Mouse (Mus musculus): Measurements from ENCODE around the gene Klhl32. TPM values are rescaled to one million over a fixed set of nuclear protein-coding genes. Genes with fewer than 3 reads are reported as not detected.

Gene Klhl32
- total RNA-seq, 2 experiments from 2014 or later, result 1.6 to 2.0 TPM

Other genes with a start within 250 kb of the Klhl32 start
- 10 to 100 TPM; 69.2 to 70.1 TPM for gene Ndufaf4, start 47.0 kb upstream of the Klhl32 start, total RNA-seq (2021)
- 1 to 10 TPM; 3.2 to 4.2 TPM for gene Gpr63, start 115.3 kb upstream of the Klhl32 start, total RNA-seq (2021)

All from heart, postnatal 4 days (tissue).